Mouse (Mus musculus): ENCODE data around the gene Cnksr3.

Gene Cnksr3

DNA sequence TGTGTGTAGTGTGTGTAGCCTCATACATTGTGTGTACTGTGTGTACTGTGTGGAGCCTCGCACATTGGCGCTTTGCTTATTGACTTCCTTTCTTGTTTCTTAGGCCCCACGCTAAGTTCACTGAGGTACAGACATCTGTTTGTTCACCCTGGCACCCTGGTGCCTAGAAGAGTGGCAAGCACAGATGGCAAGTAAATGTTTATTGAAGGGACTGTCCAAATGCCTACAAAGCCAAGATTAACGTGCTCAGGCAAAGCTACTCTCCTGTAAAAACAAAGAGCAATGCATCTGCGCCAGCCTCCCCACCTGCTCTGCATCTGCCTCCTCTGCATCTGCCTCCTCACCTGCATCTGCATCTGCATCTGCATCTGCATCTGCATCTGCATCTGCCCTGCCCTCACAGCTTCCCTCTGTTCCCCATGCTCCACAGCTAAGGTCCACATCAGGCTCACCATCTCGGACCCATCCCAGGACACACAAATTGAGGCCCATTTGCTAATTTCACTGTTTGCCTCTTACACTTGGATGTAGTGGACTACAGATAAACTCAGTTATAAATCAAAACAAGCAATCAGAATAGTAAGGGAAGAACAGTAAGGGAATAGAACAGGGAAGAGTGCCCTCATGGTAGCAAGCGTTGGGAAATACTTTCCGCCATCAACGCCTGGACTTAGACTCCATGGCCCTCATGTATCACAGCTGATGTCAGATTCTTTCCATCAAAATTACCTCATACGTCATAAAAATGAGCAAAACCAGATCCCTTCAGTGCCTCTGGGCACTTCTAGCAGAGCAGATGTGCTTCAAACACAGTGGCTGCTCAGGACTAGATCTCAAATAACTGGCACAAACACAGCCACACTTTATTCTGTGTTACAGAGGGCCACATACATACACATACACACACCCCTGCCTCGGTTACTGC is 62.1 kb downstream of the Cnksr3 start:
- intact Hi-C loops (cut with DNase I): no loop called here

DNA sequence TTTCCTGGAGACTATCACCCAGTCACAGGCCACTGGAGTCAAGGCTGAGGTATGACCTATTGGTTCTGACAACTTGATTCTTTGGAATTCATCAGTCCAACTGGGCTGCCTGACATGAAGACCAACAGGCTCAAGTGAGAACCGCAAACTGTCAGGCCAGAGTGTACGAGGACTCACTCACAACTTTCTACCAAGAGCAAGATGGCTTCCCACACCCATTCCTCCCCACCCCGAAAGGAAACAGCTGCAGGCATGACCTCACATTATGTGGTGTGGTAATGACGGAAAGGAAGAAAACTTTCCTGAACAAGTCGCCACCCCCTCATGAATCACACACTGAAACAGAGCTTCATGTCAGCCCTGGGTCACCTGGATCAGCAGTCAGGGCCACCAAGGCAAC is 66.4 kb downstream of the Cnksr3 start:
- intact Hi-C loops (cut with DNase I): no loop called here

- intact Hi-C loops (cut with DNase I): loop anchor here (5.0 kb wide), 1 partner anchor 68 kb away; the partner anchor contains the start of gene Cnksr3
Measured at GRCm38 (mm10) chr10:7144081-7144783, 67.8 kb downstream of the Cnksr3 start.

DNA sequence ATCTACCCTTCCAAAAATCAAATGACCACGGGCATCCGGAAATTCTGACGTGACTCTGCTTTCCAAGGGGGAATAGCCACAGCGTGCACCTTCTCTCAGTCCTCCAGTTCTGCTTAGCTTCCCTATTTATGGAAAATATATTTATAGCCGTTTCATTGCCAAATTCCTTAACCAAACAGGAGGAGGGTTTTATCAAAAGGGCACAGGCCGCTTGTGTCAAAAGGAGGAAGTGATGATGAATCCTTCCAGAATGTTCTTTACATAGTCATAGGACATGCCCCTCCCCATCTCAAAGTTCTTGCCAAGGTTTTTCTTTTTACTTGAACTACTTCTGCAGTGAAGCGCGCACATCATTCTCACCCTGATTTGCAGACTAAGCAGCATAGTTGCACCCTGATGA is 69.8 kb downstream of the Cnksr3 start:
- intact Hi-C loops (cut with DNase I): loop anchor here (5.0 kb wide), 1 partner anchor 70 kb away; the partner anchor contains the start of gene Cnksr3

- intact Hi-C loops (cut with DNase I): loop anchor here (5.0 kb wide), 1 partner anchor 72 kb away; the partner anchor contains the start of gene Cnksr3
Measured at GRCm38 (mm10) chr10:7140282-7140681, 71.8 kb downstream of the Cnksr3 start.

- intact Hi-C loops (cut with DNase I): no loop called here
Measured at GRCm38 (mm10) chr10:7138049-7138448, 74.0 kb downstream of the Cnksr3 start.

DNA sequence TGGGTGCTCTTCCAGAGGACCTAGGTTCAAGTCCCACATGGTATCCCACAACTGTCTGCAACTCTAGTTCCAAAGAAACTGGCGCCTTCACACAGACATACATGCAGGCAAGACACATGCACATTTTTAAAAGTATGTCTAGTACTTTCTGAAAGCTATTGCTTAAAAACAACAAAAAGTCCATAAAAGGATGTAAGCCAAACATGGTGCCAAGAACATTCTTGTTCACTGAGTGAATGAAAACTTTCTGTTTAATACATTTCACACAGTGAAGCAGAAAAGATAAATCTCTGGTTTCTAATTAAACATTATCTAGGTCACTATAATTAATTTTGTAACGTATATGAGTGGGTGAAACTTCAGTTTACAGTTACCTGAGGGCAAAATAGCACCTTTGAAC is 76.3 kb downstream of the Cnksr3 start:
- intact Hi-C loops (cut with DNase I): no loop called here

GRCm38 (mm10) chr10:7133005-7133404 is 79.0 kb downstream of the Cnksr3 start:
- intact Hi-C loops (cut with DNase I): no loop called here

DNA sequence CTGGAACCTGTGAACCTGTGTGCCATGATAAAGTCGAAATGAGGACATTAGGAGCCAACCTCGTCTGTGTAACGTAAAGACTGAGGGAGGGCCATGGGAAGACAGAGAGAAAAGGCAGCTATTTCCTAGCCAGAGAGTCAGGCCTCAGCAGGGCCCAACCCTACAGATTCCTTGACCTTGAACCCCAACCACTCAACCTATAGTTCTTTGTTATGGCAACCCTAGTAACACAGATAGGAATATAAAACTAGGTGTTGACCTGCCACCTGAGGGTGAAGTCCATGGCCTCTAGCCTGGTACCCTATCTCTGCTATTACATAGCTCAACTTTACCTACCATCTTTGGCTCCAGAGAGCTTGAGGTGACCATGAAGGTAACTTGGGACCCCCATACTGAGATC is 80.6 kb downstream of the Cnksr3 start:
- intact Hi-C loops (cut with DNase I): no loop called here

GRCm38 (mm10) chr10:7127828-7128227 is 84.2 kb downstream of the Cnksr3 start:
- intact Hi-C loops (cut with DNase I): no loop called here

DNA sequence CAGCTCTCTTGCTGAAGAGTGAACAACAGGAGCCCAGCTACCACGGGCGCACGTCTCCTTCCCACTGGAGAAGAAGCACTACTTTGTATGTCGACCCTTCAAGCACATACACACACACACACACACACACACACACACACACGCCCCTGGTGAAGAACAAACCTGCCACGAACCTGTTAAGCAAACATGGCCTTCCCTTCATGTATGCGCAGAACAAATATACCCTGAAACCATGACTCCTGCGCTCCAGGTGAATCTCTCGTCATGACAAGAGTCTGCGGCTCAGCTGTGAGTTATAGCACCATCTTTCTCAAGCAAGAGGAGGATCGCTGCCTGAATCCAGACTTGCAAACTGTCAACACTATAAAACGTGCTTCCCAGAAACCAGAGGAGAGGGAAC is 85.2 kb downstream of the Cnksr3 start:
- intact Hi-C loops (cut with DNase I): no loop called here

DNA sequence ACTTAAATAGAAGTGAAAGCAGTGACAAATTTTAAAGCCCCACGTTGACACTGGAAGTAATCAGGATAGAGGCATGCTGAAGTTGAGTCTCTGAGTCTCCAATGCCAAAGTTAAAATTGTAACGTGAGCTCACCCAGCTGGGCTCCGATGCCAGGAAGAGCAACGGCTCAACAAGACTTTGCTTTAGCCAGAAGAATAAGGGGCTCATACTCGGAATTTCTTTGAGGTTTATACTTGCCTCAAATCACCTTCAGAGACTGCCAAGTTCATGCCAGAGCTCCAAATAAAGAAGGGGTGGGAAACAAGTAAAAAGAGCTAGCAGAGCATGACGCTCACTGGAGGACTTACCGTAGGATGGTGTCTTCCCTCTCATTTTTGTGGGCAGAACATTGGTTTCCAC is 85.8 kb downstream of the Cnksr3 start:
- intact Hi-C loops (cut with DNase I): no loop called here

GRCm38 (mm10) chr10:7124993-7125392 is 87.0 kb downstream of the Cnksr3 start:
- intact Hi-C loops (cut with DNase I): no loop called here

GRCm38 (mm10) chr10:7122294-7122693 is 89.7 kb downstream of the Cnksr3 start:
- intact Hi-C loops (cut with DNase I): no loop called here

DNA sequence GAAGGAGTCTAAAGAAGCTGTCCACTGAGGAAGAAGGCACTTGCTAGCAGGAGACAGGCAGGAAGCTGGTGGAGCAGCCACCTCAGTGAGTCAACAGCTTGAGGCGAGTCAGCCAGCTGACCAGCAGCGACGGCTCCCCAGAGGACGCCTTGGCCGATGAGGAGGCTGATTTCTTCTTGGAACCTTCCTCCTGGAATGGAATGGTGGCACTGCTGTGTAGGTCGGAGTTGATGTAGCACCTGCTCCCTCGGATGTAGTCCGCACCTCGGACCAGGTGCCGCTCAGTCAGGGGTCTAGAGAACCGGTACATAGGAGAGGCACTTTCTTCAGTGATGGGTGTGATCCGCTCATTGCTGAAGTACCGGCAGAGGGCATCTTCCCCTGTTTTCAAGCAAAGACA is 91.8 kb downstream of the Cnksr3 start:
- intact Hi-C loops (cut with DNase I): no loop called here

DNA sequence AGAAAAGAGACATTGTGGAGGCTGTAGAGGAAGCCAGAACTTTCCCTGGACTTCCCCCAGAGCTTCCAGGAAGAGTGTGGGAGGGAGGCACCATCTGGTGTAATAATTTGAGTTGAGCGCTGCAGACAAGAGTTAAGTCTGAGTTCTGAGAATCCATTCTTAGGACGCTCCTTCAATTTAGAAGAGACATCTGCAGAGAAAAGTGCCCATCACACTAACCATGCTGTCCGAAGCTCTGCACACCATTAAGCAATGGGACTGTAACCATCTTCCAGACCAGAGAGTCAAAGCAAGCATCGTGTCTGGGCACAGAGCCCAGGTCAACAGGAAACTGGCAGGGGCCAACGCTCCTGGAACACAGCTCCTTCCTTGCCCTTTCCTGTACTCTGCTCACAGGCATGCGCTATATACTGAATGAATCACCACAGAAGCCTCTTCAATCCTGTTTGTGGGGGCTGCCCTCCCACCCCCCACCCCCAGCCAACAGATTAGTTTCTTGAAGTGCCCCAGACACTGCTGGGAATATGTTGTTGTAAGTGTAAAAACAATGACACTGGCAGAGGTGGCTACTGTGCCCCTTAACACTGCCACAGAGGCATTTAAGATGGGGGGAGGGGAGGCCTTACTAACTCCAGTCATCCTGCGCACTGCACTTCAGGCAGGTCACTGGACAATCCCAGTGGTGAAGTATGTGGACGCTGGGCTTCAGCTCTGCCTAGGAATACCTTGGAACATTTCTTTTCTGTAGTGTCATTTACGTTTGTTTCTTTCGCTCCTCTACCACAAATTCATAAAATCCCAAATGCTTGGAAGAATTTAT is 93.6 kb downstream of the Cnksr3 start:
- intact Hi-C loops (cut with DNase I): no loop called here

DNA sequence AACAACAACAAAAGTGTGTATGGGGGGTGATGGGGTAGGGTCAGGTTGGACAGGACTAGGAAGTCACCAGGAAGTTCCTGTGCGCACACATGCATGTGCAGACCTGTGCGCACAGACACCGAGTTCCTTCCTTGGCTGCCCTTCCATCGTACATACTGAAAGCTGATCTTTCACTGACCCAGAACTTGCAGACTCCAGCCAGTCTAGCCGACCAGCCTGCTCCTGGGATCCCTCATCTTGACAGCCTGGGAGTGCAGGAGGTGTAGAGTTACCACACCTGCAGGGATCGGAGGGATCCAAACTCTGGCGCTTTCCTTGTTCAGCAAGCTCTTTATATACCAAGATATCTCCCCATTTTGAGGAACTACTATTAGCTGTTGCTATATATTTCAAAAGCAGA is 94.3 kb downstream of the Cnksr3 start:
- intact Hi-C loops (cut with DNase I): no loop called here

DNA sequence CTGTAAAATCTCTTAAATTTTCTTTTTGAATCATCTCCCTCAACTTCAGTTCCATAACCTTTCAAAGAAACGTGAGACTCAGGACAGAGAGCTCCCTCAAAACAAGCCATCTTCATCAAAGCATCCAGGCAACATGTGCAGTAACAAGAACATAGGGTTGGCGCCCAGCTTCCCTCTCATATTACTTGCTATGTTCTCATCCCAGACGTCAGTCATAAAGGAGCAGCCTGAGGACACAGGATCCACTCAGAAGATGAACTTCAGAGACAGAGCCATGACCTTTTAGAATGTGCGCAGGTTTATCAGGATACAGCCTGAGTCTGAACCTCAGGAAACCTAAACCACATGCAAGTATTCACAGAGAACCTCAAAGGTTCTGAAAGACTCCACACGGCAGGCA is 97.2 kb downstream of the Cnksr3 start:
- intact Hi-C loops (cut with DNase I): no loop called here

- intact Hi-C loops (cut with DNase I): no loop called here
Measured at GRCm38 (mm10) chr10:7113747-7114146, 98.3 kb downstream of the Cnksr3 start.

- intact Hi-C loops (cut with DNase I): no loop called here
Measured at GRCm38 (mm10) chr10:7113144-7113543, 98.9 kb downstream of the Cnksr3 start.

- intact Hi-C loops (cut with DNase I): no loop called here
Measured at GRCm38 (mm10) chr10:7111462-7112000, 100.5 kb downstream of the Cnksr3 start.

Measured in adrenal gland (tissue).